Mouse (Mus musculus) small intestine, adult 2 months (tissue): Measurements from ENCODE around the gene Nabp1.

Experiments used
- CTCF ChIP-seq: fragments of 200-500 bp; IDR thresholded peaks from 2 replicates; pipeline ENCODE4 v1.5.1; 2012; ENCODE audit warnings: low read depth, mild to moderate bottlenecking, control low read depth, inconsistent platforms, low read length, moderate library complexity, mixed read lengths; ENCODE audit not compliant: insufficient replicate concordance, insufficient read length; ENCODE audit errors: extremely low read depth
- POLR2A ChIP-seq: fragments of 200-500 bp; IDR thresholded peaks from 2 replicates; pipeline ENCODE4 v1.6.1; 2012; ENCODE audit warnings: low read depth, mild to moderate bottlenecking, control low read depth, inconsistent platforms, low read length, moderate library complexity

GRCm38 (mm10) chr1:51515625-51516024 lies 37.4 kb upstream of the Nabp1 start:
- TF ChIP-seq CTCF (no peak), POLR2A (no peak)
